Mouse (Mus musculus) thymus, adult 18-20 months (tissue): Measurements from ENCODE around the gene Vmn2r74.

Source experiments
- DNase-seq, 2 experiments: peaks; one replicate each; pipeline ENCODE4 v3.0.0; 2022; ENCODE audit warnings: mixed read lengths in 2 of 2

Vmn2r74 gene

GRCm38 (mm10) chr7:85961529-85961928 lies at the start of gene Vmn2r74:
TSS of gene Vmn2r74 (minus strand) at chr7:85961629.
- no peak for DNase-seq

- no peak for DNase-seq
Observed at GRCm38 (mm10) chr7:86007533-86007932, 46.1 kb upstream of the Vmn2r74 start.
